Mouse (Mus musculus) limb, embryonic 13.5 days (tissue): ENCODE measurements around the gene Col5a1. TPM values are rescaled to one million over a fixed set of nuclear protein-coding genes. Genes with fewer than 3 reads are reported as not detected.

Source experiments
- ATAC-seq: fragments of 200-750 bp; cut with Nextera tagmentation; 2 replicates; pipeline ENCODE4 v1.8.0; 2017; ENCODE audit warnings: low read depth, moderate number of reproducible peaks, moderate TSS enrichment; ENCODE audit not compliant: low FRiP score
- H3K27ac ChIP-seq: fragments of 300-500 bp; sonication (generic); 2 replicates; pipeline ENCODE4 v1.5.1; 2015; ENCODE audit warnings: inconsistent platforms, mild to moderate bottlenecking, moderate library complexity
- H3K27me3 ChIP-seq: fragments of 300-500 bp; sonication (generic); 2 replicates; pipeline ENCODE4 v1.6.1; 2015; ENCODE audit warnings: mild to moderate bottlenecking, inconsistent platforms
- H3K36me3 ChIP-seq: fragments of 300-500 bp; sonication (generic); 2 replicates; pipeline ENCODE4 v1.6.1; 2015; ENCODE audit warnings: inconsistent platforms, mild to moderate bottlenecking, moderate library complexity
- H3K4me1 ChIP-seq: fragments of 300-500 bp; sonication (generic); 2 replicates; pipeline ENCODE4 v1.6.1; 2015; ENCODE audit warnings: inconsistent platforms
- H3K4me2 ChIP-seq: fragments of 300-500 bp; sonication (generic); replicated peaks from 2 replicates; pipeline ENCODE4 v1.6.1; 2015; ENCODE audit warnings: inconsistent platforms, mild to moderate bottlenecking, moderate library complexity
- H3K4me3 ChIP-seq: fragments of 300-500 bp; sonication (generic); 2 replicates; pipeline ENCODE4 v1.5.1; 2015; ENCODE audit warnings: moderate library complexity, mild to moderate bottlenecking, inconsistent platforms
- H3K9ac ChIP-seq: fragments of 300-500 bp; sonication (generic); 2 replicates; pipeline ENCODE4 v1.6.1; 2015; ENCODE audit warnings: mild to moderate bottlenecking, inconsistent platforms
- H3K9me3 ChIP-seq: fragments of 300-500 bp; sonication (generic); 2 replicates; pipeline ENCODE4 v1.6.1; 2016; ENCODE audit warnings: inconsistent platforms
- WGBS: fragments of 180-500 bp; shearing (Covaris S2); methylation state at CpG from one replicate; pipeline ENCODE4 v1.1.7; 2015; 5-methylcytosine and 5-hydroxymethylcytosine counted together
- polyA plus RNA-seq: library from polyadenylated mRNA; unstranded; fragments of >200 nt; fragmentation: Nextera tagmentation; extraction: Ambion mirVana; gene quantifications from 2 replicates; pipeline ENCODE4 v1.2.1, GENCODE M21; 2015

The Col5a1 gene
- polyA plus RNA-seq, 1 experiment from 2014 or later = 128 TPM

DNA sequence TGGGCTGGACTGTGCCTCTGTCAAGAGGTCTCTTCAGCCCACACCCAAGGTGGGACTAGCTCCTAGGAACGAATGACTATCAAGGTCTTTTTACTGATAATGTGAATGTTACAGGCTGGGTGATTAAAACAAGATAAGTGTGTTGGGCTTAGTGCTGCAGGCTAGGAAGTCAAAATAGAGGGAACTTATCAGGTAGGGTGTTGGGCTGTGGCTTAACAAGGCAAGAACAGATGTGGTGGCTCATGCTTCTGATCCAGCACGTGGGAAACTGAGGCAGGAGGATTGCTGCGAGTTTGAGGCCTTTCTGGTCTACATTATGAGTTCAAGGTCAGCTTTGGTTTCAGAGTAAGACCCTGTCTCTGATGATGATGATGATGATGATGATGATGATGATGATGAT is 128.6 kb downstream of the Col5a1 start:
- Histone ChIP-seq H3K27ac (no peak overlapping the region), H3K4me1 (no peaks in the 10 kb centered on the region), H3K4me3 (no peak overlapping the region), H3K9ac (no peak overlapping the region), H3K9me3 (no peaks in the 10 kb centered on the region), H3K36me3 (peaks cover 100% of the 10 kb centered on the region), H3K4me2 (no peak overlapping the region), H3K27me3 (no peaks in the 10 kb centered on the region)
- WGBS = 88% methylated on average over 3 of the region's 3 CpGs
- ATAC-seq = no peak

DNA sequence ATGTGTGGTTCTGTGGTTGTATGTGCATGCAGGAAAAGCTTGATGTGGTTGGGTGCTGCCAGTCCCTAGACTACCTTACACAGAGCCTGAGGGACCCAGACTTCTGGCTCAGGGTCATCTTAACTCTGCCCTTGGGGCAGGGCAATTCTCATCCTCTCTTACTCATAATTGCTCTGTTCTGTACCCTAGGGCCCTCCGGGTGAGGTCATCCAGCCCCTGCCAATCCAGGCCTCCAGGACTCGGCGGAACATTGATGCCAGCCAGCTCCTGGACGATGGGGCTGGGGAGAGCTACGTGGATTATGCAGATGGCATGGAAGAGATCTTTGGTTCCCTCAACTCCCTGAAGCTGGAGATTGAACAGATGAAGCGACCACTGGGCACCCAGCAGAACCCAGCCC is 138.2 kb downstream of the Col5a1 start:
- Histone ChIP-seq H3K27ac (no peak overlapping the region), H3K9ac (no peak overlapping the region), H3K4me2 (no peak overlapping the region), H3K4me1 (no peaks in the 10 kb centered on the region), H3K9me3 (no peaks in the 10 kb centered on the region), H3K4me3 (no peak overlapping the region), H3K27me3 (no peaks in the 10 kb centered on the region), H3K36me3 (peaks cover 94% of the 10 kb centered on the region)
- 93% methylated on average over 6 of the region's 6 CpGs for WGBS
- no peak for ATAC-seq

DNA sequence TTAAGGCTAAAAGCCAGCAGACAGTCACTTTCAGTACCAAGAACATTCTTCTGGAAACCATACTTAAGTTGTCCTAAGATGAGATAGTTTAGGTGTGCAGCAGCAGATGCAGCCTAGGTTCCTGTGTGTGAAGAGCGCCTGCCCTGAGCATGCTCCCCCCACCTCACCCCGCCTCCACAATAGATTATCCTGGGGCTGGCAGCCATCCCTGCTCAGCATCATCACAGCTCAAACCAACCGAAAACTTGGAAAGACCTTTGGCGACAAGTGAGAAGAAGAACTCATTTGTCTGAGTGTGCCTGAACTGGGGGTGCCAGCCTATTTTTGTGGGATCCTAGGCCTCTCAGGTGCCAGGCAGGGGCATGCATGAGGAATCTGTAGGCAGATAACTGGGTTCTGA is 139.6 kb downstream of the Col5a1 start:
- Histone ChIP-seq H3K4me2 (no peak overlapping the region), H3K4me3 (no peak overlapping the region), H3K4me1 (no peaks in the 10 kb centered on the region), H3K27me3 (no peaks in the 10 kb centered on the region), H3K9ac (no peak overlapping the region), H3K9me3 (no peaks in the 10 kb centered on the region), H3K36me3 (peaks cover 94% of the 10 kb centered on the region), H3K27ac (no peak overlapping the region)
- no peak for ATAC-seq
- 86% methylated on average over 4 of the region's 4 CpGs for whole genome bisulfite sequencing

DNA sequence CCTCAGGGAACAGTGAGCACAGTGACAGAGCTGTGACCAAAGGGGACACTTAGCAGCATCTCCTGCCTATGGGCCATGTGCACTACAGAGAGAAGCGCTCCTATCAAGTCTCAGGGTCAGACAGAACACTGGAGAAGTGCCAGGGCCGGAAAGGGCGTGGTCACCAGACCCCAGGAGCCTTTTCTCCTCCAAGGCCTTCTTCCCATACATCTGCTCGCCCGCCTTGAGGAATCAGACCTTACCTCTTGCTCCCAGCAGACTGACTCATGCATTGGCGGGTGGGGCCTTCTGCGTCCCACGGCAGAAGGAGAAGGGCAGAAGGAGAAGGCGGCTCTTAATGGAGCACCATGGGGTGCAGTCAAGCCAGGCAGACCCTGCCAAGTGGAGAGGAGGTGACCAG is 145.6 kb downstream of the Col5a1 start:
- 83% methylated on average over 9 of the region's 9 CpGs for WGBS
- Histone ChIP-seq H3K9me3 (no peaks in the 10 kb centered on the region), H3K4me1 (peaks cover 8% of the 10 kb centered on the region), H3K27me3 (no peaks in the 10 kb centered on the region), H3K36me3 (peaks cover 100% of the 10 kb centered on the region), H3K27ac (no peak overlapping the region), H3K4me2 (no peak overlapping the region), H3K4me3 (no peak overlapping the region), H3K9ac (no peak overlapping the region)
- ATAC-seq = no peak

DNA sequence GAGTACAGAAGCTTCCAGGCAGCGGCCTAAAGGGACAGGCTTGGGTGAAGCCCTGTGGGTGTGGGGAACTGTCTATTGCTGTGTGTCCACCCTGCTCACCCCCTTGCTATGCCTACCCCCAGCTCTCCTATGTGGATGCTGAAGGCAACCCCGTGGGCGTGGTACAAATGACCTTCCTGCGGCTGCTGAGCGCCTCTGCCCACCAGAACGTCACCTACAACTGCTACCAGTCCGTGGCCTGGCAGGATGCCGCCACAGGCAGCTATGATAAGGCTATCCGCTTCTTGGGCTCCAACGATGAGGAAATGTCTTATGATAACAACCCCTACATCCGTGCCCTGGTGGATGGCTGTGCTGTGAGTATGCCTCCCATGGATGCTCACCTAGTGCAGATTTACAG is 146.2 kb downstream of the Col5a1 start:
- Histone ChIP-seq H3K36me3 (peaks cover 99% of the 10 kb centered on the region), H3K4me2 (no peak overlapping the region), H3K27ac (no peak overlapping the region), H3K9ac (no peak overlapping the region), H3K9me3 (no peaks in the 10 kb centered on the region), H3K27me3 (no peaks in the 10 kb centered on the region), H3K4me1 (peaks cover 14% of the 10 kb centered on the region), H3K4me3 (no peak overlapping the region)
- ATAC-seq = no peak
- WGBS = 91% methylated on average over 11 of the region's 11 CpGs

DNA sequence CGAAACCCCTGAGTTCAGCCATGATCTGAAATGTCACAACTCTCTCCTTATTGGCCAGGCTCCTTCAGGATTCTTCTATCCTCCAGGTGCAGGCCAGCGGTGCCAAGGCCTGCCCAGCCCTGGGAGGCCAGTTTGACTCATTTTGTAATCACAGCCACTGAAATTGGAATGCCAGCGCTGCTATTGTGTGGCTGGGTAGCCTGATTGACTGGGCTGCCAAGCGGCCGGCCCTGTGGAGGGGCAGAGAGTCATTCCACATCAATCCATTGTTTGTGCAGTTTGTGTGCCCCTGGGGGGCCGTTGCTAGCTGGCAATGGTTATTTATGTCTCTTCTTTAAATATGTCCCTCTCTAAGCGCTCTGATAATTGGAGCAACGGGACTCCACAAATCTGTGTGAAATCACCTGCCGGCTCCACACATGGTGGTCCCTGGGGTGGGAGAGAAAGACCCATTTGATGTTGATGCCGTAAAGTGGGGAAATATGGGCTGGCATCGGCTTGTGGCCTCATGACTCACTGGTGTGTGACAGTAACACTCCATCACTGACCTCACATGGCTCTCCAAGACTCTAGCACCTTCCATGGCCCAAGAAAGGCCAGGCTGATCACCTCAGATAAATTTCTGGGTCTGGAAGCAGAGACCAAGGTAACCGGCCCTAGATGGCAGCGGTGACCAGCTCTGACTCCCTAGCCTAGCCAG is 147.9 kb downstream of the Col5a1 start:
- 71% methylated on average over 13 of the region's 13 CpGs for WGBS
- Histone ChIP-seq H3K27me3 (no peaks in the 10 kb centered on the region), H3K9ac (no peak overlapping the region), H3K9me3 (no peaks in the 10 kb centered on the region), H3K4me3 (no peak overlapping the region), H3K36me3 (peaks cover 96% of the 10 kb centered on the region), H3K4me2 (no peak overlapping the region), H3K27ac (no peak overlapping the region), H3K4me1 (peaks cover 28% of the 10 kb centered on the region)
- no peak for ATAC-seq

DNA sequence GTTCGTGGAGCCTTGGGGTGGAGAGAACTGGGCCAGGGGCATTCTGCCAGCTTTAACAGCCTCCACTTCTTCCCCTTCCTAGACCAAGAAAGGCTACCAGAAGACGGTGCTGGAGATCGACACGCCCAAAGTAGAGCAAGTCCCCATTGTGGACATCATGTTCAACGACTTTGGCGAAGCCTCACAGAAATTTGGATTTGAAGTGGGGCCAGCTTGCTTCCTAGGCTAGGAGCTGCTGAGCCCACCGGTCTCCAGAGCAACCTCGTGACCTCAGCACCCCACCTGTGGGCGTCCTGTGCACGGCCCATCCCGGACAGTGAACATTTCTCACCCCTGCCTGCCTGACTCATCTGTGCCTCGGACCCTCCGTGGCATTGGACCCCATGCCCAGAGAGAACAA is 150.6 kb downstream of the Col5a1 start:
- Histone ChIP-seq H3K27me3 (no peaks in the 10 kb centered on the region), H3K4me3 (no peak overlapping the region), H3K4me1 (peaks cover 30% of the 10 kb centered on the region), H3K27ac (0 out of 2 replicates have a peak overlapping the region, but pooled peaks have one; percentile 39), H3K9ac (no peak overlapping the region), H3K36me3 (peaks cover 80% of the 10 kb centered on the region), H3K4me2 (no peak overlapping the region), H3K9me3 (no peaks in the 10 kb centered on the region)
- WGBS = 83% methylated on average over 13 of the region's 13 CpGs
- ATAC-seq = no peak

DNA sequence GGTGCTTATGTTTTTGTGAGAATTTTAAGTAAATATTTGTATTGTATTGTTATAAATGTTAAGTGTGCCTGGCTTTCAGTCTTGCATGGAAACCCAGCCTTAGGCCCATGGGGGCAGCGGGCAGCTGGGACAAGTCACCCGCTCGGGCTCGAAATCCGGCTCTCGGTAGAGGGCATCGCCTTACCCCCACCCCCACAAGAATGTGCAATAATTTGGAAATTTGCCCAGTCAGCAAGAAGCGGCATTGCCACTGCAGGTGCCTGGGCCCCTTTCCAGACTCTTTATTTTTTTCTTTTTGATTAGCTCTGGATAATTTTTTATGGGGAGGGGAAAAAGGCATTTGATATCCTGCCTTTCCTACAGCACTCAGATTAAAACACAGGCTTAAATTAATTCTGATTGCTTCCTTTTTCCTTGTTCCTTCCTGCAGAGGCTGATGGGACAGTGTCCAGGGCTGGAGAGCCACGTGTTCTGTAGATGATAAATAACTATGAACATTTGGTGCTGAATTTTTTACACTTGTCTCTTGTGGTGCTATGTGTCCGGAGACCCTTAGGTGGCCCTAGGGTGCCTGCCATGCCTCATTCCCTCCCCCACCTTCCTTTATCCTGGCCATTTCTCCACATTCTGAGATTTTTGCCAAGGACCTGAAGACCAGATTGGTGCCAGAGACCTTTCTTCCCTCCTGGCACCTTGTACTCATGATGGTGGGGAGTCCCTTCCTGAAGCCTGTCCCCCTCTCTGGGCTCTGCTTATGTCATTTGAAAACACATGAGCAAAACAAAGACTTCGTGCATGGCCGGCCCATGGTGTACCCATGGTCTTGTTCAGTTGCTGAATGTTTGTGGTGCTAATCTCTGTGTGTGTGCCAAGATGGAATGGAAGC is 151.5 kb downstream of the Col5a1 start:
- H3K4me1 ChIP-seq = peaks cover 30% of the 10 kb centered on the region

DNA sequence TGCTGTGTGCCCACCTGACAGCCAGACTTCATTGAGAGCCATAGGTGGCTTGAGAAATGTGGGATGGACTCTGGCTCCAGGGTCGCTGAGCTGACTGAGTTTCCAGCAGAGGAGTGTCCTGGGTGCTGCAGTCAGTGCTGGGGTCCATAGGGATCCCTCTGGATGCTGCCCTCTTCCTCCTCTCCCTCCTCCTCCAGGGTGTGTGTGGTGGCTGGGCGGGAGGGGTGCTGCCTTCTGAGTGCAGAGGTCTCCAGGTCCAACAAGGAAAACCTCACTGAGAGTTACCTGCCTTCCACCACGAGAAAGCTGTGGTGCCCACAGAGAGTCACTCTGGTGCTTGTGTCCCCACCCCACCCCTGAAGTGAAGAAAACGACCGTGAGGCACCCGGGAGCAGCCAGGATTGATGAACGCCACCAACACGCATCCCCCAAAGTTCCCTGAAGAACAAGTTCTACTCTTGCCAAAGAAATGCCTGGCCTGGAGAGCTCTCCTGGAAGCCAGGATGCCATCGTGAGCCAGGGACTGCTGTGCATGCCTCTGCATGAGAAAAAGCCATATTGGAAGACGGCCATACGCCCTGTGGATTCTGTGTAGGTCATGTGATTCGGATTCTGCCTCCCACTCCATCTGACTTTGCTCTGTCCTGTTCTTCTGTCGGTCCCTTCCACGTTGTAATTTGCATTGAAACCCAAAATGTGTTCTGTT is 152.3 kb downstream of the Col5a1 start:
- Histone ChIP-seq H3K9ac (no peak overlapping the region), H3K4me2 (no peak overlapping the region), H3K36me3 (peaks cover 63% of the 10 kb centered on the region), H3K4me3 (no peak overlapping the region), H3K9me3 (no peaks in the 10 kb centered on the region), H3K27me3 (no peaks in the 10 kb centered on the region), H3K27ac (no peak overlapping the region), H3K4me1 (peaks cover 30% of the 10 kb centered on the region)
- 82% methylated on average over 14 of the region's 14 CpGs for WGBS
- ATAC-seq = no peak

More for the DNA sequence above, 151.5 kb downstream of the Col5a1 start:
- Histone ChIP-seq H3K27ac (no peak overlapping the region; the same call in 1 of the 2 replicates), H3K27me3 (no peaks in the 10 kb centered on the region), H3K9ac (no peak overlapping the region), H3K9me3 (no peaks in the 10 kb centered on the region), H3K4me2 (no peak overlapping the region), H3K36me3 (peaks cover 71% of the 10 kb centered on the region), H3K4me3 (no peak overlapping the region)
- 56% methylated on average over 12 of the region's 12 CpGs for WGBS
- ATAC-seq = peak; percentile 66; the same call in 1 of the 2 replicates

DNA sequence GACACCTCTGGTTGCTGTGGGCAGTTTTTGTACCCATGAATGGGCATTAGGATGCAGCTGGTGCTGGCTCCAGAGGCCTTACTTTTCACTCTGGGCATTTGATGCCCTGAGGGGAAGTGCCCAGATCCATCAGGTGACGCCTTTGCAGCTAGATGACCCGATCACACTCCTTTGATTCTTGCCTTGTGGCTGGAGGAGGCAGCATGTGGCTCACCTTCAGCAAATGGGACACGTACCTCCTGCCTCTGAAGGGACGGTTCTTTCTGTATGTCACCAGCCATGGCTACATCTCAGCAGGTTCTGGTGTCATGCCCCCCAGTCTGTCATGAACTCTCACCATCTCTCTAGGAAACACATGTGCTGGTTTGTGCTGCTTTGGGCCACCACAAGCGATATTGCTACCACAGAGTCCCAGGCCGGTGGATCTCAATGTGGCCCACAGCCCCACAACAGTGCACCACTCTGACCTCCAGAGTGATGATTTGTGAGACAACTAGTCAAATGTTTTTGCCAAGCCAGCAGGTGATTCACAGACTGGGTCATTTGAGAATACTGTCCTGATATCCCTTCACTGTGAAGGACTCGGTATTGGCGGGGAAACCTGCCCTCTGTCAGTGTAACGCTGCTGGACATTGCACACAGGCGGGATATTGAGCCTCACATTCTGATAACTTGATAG is 153.6 kb downstream of the Col5a1 start:
- H3K4me2 ChIP-seq = no peak overlapping the region
- no peaks in the 10 kb centered on the region for H3K9me3 ChIP-seq
- no peak overlapping the region; the same call in 1 of the 2 replicates for H3K27ac ChIP-seq
- no peak overlapping the region for H3K9ac ChIP-seq
- H3K4me1 ChIP-seq = peaks cover 27% of the 10 kb centered on the region
- H3K27me3 ChIP-seq = no peaks in the 10 kb centered on the region
- 91% methylated on average over 10 of the region's 10 CpGs for WGBS
- peaks cover 51% of the 10 kb centered on the region for H3K36me3 ChIP-seq
- no peak for ATAC-seq
- no peak overlapping the region for H3K4me3 ChIP-seq

DNA sequence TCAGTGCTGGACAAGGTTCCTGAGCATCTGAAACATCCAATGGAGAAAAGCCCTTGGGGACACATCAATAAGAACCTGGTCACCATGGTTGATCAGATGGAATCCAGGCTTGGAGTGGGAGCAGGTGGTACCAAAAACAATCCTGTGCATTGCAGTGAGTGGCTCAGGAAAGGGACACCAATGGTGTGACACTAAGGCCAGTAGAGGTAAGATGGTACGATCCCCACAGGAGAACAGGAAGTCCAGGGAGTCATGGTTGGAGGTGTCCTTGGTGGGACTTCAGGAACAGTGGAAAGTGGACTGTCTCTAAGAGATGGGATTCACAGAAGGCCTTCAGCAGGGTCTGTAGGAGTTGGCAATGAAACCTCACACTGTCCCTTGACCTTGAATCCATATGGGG is 154.2 kb downstream of the Col5a1 start:
- WGBS = 88% methylated on average over 1 of the region's 1 CpGs
- Histone ChIP-seq H3K4me1 (peaks cover 27% of the 10 kb centered on the region), H3K27me3 (no peaks in the 10 kb centered on the region), H3K4me3 (no peak overlapping the region), H3K9me3 (no peaks in the 10 kb centered on the region), H3K9ac (no peak overlapping the region), H3K27ac (no peak overlapping the region), H3K4me2 (no peak overlapping the region), H3K36me3 (peaks cover 44% of the 10 kb centered on the region)
- no peak for ATAC-seq
